Mouse (Mus musculus): Measurements from ENCODE around the gene Btbd35f24.
"Not testable (repeated sequence)": the region's sequence is repeated elsewhere in the genome, so short reads cannot be mapped to it uniquely, and the experiment has no call there.

Btbd35f24 gene

GRCm38 (mm10) chrX:3195727-3196126, at the start of gene Btbd35f24:
Gene Btbd35f24 (minus strand): TSS chrX:3195827.
- DNase-seq (ENCODE audit: low spot score) = not testable (repeated sequence)

Data from embryo, embryonic 10.5 days (tissue).